Mouse (Mus musculus) E14TG2a.4 (cell line): ENCODE data around the gene Rgmb.

Experiments used
- CTCF ChIP-seq: conservative IDR thresholded peaks from 2 replicates; pipeline ENCODE4 v1.5.1; 2014; ENCODE audit warnings: low read length
- POU5F1 ChIP-seq: IDR thresholded peaks from 2 replicates; pipeline ENCODE4 v1.6.1; 2014; ENCODE audit warnings: low read length, borderline replicate concordance

DNA sequence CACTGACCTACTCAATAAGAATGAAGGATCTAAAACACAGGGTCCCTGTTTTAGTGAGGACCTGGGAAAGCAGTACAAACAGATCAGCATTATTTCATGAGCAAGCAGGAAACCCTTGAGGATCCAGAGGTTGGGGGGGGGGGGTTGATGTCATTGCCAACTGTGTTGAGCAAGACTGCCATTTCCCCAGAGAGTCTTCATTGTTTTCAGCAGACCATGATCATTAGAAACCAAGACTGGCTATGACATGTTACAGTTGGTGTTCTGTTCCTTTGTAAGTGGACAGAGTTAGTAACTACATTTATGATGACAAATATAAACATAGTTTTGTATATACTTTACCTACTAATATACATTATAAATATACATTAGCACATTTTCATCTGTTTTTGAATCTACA lies 41.3 kb upstream of the Rgmb start:
- TF ChIP-seq CTCF (no peak), POU5F1 (no peak)
